Mouse (Mus musculus) heart, adult 11 months (tissue): ENCODE measurements around the gene Ccnk.

Experiments
- DNase-seq: peaks from one replicate; pipeline ENCODE4 v3.0.0; 2022

Gene Ccnk

GRCm38 (mm10) chr12:108226216-108226615 lies 46.8 kb downstream of the Ccnk start:
- DNase-seq = no peak

GRCm38 (mm10) chr12:108226941-108227340 lies 47.6 kb downstream of the Ccnk start:
- DNase-seq = no peak

- DNase-seq = no peak
These were observed 48.1 kb downstream of the Ccnk start for GRCm38 (mm10) chr12:108227527-108227926.

- no peak for DNase-seq
These were observed 50.7 kb downstream of the Ccnk start for GRCm38 (mm10) chr12:108230077-108230476.

- peak; percentile 95 for DNase-seq
These were observed 51.7 kb downstream of the Ccnk start for GRCm38 (mm10) chr12:108230821-108231794.

GRCm38 (mm10) chr12:108231901-108232300 lies 52.5 kb downstream of the Ccnk start:
- DNase-seq = no peak

GRCm38 (mm10) chr12:108233736-108234135 lies 54.4 kb downstream of the Ccnk start:
- no peak for DNase-seq

GRCm38 (mm10) chr12:108234832-108235602 lies 55.6 kb downstream of the Ccnk start:
- peak; percentile 96 for DNase-seq

GRCm38 (mm10) chr12:108235976-108236555 lies 56.7 kb downstream of the Ccnk start:
- DNase-seq = no peak

- peak; percentile 99 for DNase-seq
These were observed 58.1 kb downstream of the Ccnk start for GRCm38 (mm10) chr12:108237300-108238006.

GRCm38 (mm10) chr12:108238395-108239035 lies 59.1 kb downstream of the Ccnk start:
- DNase-seq = no peak

GRCm38 (mm10) chr12:108239441-108239840 lies 60.1 kb downstream of the Ccnk start:
- peak; percentile 97 for DNase-seq

- DNase-seq = no peak
These were observed 61.1 kb downstream of the Ccnk start for GRCm38 (mm10) chr12:108240401-108240890.

- no peak for DNase-seq
These were observed 61.7 kb downstream of the Ccnk start for GRCm38 (mm10) chr12:108240953-108241588.

- DNase-seq = no peak
These were observed 62.2 kb downstream of the Ccnk start for GRCm38 (mm10) chr12:108241626-108242025.

GRCm38 (mm10) chr12:108242243-108242745 lies 62.9 kb downstream of the Ccnk start:
- DNase-seq = no peak

GRCm38 (mm10) chr12:108244778-108245177 lies 65.4 kb downstream of the Ccnk start:
- DNase-seq = peak; percentile 98

- no peak for DNase-seq
These were observed 66.2 kb downstream of the Ccnk start for GRCm38 (mm10) chr12:108245579-108245978.

GRCm38 (mm10) chr12:108246759-108247500 lies 67.6 kb downstream of the Ccnk start:
- no peak for DNase-seq

GRCm38 (mm10) chr12:108249019-108249418 lies 69.6 kb downstream of the Ccnk start:
- no peak for DNase-seq
